Mouse (Mus musculus) hindbrain, embryonic 15.5 days (tissue): Measurements from ENCODE around the gene Dap. TPM values are rescaled to one million over a fixed set of nuclear protein-coding genes. Genes with fewer than 3 reads are reported as not detected.

Experiments
- ATAC-seq: fragments of 200-750 bp; cut with Nextera tagmentation; 2 replicates; pipeline ENCODE4 v1.8.0; 2017; ENCODE audit warnings: low read depth, moderate number of reproducible peaks, moderate TSS enrichment; ENCODE audit not compliant: low FRiP score
- H3K27ac ChIP-seq: fragments of 300-500 bp; sonication (generic); replicated peaks from 2 replicates; pipeline ENCODE4 v1.5.1; 2015; ENCODE audit warnings: mild to moderate bottlenecking, inconsistent platforms
- H3K27me3 ChIP-seq: fragments of 300-500 bp; sonication (generic); 2 replicates; pipeline ENCODE4 v1.6.1; 2015; ENCODE audit warnings: control low read depth, inconsistent platforms
- H3K36me3 ChIP-seq: fragments of 300-500 bp; sonication (generic); 2 replicates; pipeline ENCODE4 v1.6.1; 2015; ENCODE audit warnings: control low read depth, inconsistent platforms
- H3K4me1 ChIP-seq: fragments of 300-500 bp; sonication (generic); replicated peaks from 2 replicates; pipeline ENCODE4 v1.6.1; 2015; ENCODE audit warnings: control low read depth, inconsistent platforms
- H3K4me2 ChIP-seq: fragments of 300-500 bp; sonication (generic); 2 replicates; pipeline ENCODE4 v1.6.1; 2015; ENCODE audit warnings: moderate library complexity, mild to moderate bottlenecking, inconsistent platforms
- H3K4me3 ChIP-seq: fragments of 300-500 bp; sonication (generic); 2 replicates; pipeline ENCODE4 v1.5.1; 2015; ENCODE audit warnings: mild to moderate bottlenecking, inconsistent platforms
- H3K9ac ChIP-seq: fragments of 300-500 bp; sonication (generic); 2 replicates; pipeline ENCODE4 v1.6.1; 2015; ENCODE audit warnings: inconsistent platforms
- H3K9me3 ChIP-seq: fragments of 300-500 bp; sonication (generic); 2 replicates; pipeline ENCODE4 v1.6.1; 2016; ENCODE audit warnings: control low read depth, inconsistent platforms
- WGBS: fragments of 180-500 bp; shearing (Covaris S2); methylation state at CpG from one replicate; pipeline ENCODE4 v1.1.7; 2015; 5-methylcytosine and 5-hydroxymethylcytosine counted together
- polyA plus RNA-seq: library from polyadenylated mRNA; unstranded; fragments of >200 nt; fragmentation: Nextera tagmentation; extraction: Ambion mirVana; gene quantifications from 2 replicates; pipeline ENCODE4 v1.2.1, GENCODE M21; 2015

Gene Dap
- polyA plus RNA-seq, 1 experiment from 2014 or later, result 30.4 TPM

DNA sequence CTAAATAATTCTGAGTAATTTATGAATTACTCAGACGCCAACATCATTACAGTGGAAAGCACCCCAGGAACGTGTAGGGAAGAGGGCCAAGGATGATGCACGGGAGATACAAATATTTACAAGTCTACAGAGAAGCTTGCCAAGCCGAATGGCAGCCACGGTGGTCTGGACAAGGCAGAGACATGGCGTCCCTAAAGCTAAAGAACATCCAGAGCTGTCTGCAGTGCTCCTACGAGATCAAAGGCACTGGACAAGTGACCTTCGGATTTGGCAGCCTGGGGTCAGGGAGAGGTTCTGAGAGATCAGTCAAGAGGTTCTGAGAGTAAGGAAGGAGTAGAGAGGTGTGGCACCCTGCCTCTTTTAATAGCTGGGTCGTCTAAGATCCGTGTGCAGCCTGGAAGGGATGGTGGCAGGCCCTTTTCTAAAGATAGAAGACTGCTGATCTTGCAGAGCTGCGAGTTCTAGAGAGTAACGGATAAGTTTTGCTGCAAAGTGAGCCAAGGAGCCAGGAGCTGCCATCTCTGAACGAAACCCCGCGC, 449 bp upstream of the Dap start:
- H3K27me3 ChIP-seq, result no peaks in the 10 kb centered on the region
- peak overlapping the region; percentile 84 for H3K27ac ChIP-seq
- no peaks in the 10 kb centered on the region for H3K36me3 ChIP-seq
- 42% methylated on average over 15 of the region's 15 CpGs for WGBS
- peak overlapping the region; percentile 69 for H3K4me2 ChIP-seq
- no peaks in the 10 kb centered on the region for H3K9me3 ChIP-seq
- H3K4me3 ChIP-seq, result peak overlapping the region; percentile 68
- H3K9ac ChIP-seq, result peak overlapping the region; percentile 72
- peaks cover 14% of the 10 kb centered on the region for H3K4me1 ChIP-seq
- ATAC-seq, result peak; percentile 54

- ATAC-seq, result no peak
- no peaks in the 10 kb centered on the region for H3K9me3 ChIP-seq
- H3K27me3 ChIP-seq, result no peaks in the 10 kb centered on the region
- WGBS, result 36% methylated on average over 13 of the region's 13 CpGs
- H3K4me2 ChIP-seq, result peak overlapping the region; percentile 69
- H3K27ac ChIP-seq, result peak overlapping the region; percentile 84
- H3K4me3 ChIP-seq, result peak overlapping the region; percentile 68
- peaks cover 14% of the 10 kb centered on the region for H3K4me1 ChIP-seq
- H3K36me3 ChIP-seq, result no peaks in the 10 kb centered on the region
- peak overlapping the region; percentile 72 for H3K9ac ChIP-seq
Observed at GRCm38 (mm10) chr15:31224806-31225642, 910 bp downstream of the Dap start.

GRCm38 (mm10) chr15:31225643-31226325, 1.7 kb downstream of the Dap start:
- H3K27me3 ChIP-seq, result no peaks in the 10 kb centered on the region
- WGBS, result 81% methylated on average over 4 of the region's 4 CpGs
- H3K4me1 ChIP-seq, result peaks cover 14% of the 10 kb centered on the region
- no peak overlapping the region for H3K9ac ChIP-seq
- H3K36me3 ChIP-seq, result no peaks in the 10 kb centered on the region
- no peaks in the 10 kb centered on the region for H3K9me3 ChIP-seq
- peak overlapping the region; percentile 68 for H3K4me3 ChIP-seq
- H3K27ac ChIP-seq, result peak overlapping the region; percentile 84; the same call in 1 of the 2 replicates
- H3K4me2 ChIP-seq, result peak overlapping the region; percentile 69
- ATAC-seq, result no peak

DNA sequence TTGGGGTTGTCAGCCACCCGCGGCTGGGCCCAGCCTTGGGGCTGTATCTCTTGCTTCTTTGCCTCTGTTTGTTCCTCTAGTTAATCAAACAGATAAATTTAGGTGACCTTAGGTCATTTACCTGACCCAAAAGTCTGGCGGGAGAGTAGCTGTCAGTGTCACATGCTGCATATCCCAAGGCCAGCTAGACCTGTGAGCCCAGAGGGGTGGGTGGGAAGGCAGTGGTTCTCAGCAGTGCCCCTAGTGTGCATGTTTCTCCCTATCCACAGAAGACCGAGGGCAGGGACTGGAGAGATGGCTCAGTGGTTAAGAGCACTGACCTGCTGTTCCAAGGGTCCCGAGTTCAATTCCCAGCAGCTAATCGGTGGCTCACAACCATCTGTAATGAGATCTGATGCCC, 2.4 kb downstream of the Dap start:
- H3K4me2 ChIP-seq, result peak overlapping the region; percentile 1; the same call in 1 of the 2 replicates
- H3K9ac ChIP-seq, result no peak overlapping the region
- H3K27ac ChIP-seq, result no peak overlapping the region
- H3K36me3 ChIP-seq, result no peaks in the 10 kb centered on the region
- peaks cover 14% of the 10 kb centered on the region for H3K4me1 ChIP-seq
- WGBS, result 88% methylated on average over 6 of the region's 6 CpGs
- no peaks in the 10 kb centered on the region for H3K27me3 ChIP-seq
- H3K9me3 ChIP-seq, result no peaks in the 10 kb centered on the region
- ATAC-seq, result no peak
- H3K4me3 ChIP-seq, result no peak overlapping the region

GRCm38 (mm10) chr15:31227793-31228192, 3.7 kb downstream of the Dap start:
- WGBS, result 91% methylated on average over 8 of the region's 8 CpGs
- Histone ChIP-seq H3K9ac (no peak overlapping the region), H3K27me3 (no peaks in the 10 kb centered on the region)

DNA sequence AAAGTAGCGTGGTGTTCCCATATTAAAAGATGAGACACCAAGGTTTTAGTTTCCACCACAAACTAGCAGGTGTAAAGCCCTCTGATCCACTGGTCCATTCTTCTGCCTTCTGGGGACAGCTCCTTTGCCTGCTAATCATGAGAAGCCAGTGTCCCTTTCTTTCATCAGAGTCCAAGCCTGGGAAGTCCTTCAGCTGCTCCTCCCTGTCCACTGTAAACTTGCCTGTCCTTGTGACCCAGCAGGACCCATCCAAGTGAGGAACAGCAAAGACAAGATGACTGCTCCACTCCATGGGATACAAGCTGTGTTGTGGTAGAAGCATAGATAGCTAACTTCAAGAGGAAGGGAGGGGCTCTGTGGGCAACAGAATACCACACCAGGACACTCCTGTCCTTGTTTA, 8.9 kb downstream of the Dap start:
- 97% methylated on average over 1 of the region's 1 CpGs for WGBS
- Histone ChIP-seq H3K9me3 (no peaks in the 10 kb centered on the region), H3K27me3 (no peaks in the 10 kb centered on the region), H3K27ac (no peak overlapping the region), H3K4me1 (no peaks in the 10 kb centered on the region), H3K4me2 (no peak overlapping the region), H3K36me3 (no peaks in the 10 kb centered on the region), H3K9ac (no peak overlapping the region), H3K4me3 (no peak overlapping the region)
- ATAC-seq, result no peak

More at GRCm38 (mm10) chr15:31227793-31228192, 3.7 kb downstream of the Dap start:
- H3K9me3 ChIP-seq, result no peaks in the 10 kb centered on the region
- no peak overlapping the region for H3K4me3 ChIP-seq
- H3K4me1 ChIP-seq, result peaks cover 14% of the 10 kb centered on the region
- H3K36me3 ChIP-seq, result no peaks in the 10 kb centered on the region
- no peak overlapping the region for H3K4me2 ChIP-seq
- no peak overlapping the region for H3K27ac ChIP-seq
- no peak for ATAC-seq

DNA sequence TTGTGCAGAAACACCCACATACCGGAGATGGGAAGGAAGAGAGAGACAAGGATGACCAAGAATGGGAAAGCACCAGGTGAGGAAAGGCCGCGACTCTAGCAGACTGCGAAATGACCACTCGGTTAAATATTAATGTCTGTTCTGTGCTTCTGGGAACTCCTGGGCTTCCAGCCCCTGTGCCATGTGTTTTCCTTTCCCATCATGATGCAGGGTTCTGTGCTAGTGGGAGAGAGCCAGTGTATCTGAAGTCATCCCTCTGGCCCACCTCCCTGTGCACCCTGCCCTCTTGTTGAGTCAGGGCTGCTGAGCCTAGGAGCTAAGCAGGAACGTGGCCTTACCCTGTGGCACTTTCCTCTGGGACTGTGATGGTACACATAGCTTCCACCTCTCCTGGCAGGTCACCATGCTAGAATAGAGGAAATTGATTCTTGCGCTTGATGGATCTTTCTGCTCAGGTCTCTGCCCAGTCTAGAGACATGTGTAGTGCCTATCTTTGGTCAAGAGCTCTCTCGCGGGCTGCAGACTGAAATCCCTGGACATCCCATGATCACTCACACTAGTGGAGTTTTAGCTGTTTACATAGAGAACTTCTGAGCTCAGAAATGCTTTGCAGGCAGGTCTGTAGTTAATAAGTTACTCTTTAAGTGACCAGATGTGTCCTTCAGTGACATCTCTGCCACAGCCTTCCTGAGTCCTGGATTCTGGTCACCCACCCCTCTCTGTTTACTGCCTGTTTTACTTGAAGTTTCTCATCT, 11.9 kb downstream of the Dap start:
- Histone ChIP-seq H3K27me3 (no peaks in the 10 kb centered on the region), H3K36me3 (no peaks in the 10 kb centered on the region), H3K4me2 (no peak overlapping the region), H3K9me3 (no peaks in the 10 kb centered on the region), H3K27ac (no peak overlapping the region), H3K4me1 (no peaks in the 10 kb centered on the region), H3K9ac (no peak overlapping the region), H3K4me3 (no peak overlapping the region)
- 90% methylated on average over 9 of the region's 9 CpGs for WGBS
- ATAC-seq, result no peak

GRCm38 (mm10) chr15:31236549-31236907, 12.4 kb downstream of the Dap start:
- Histone ChIP-seq H3K27me3 (no peaks in the 10 kb centered on the region), H3K4me1 (no peaks in the 10 kb centered on the region), H3K4me3 (no peak overlapping the region), H3K4me2 (no peak overlapping the region), H3K9me3 (no peaks in the 10 kb centered on the region), H3K27ac (no peak overlapping the region), H3K9ac (no peak overlapping the region), H3K36me3 (no peaks in the 10 kb centered on the region)
- WGBS, result 94% methylated on average over 9 of the region's 9 CpGs
- ATAC-seq, result no peak

DNA sequence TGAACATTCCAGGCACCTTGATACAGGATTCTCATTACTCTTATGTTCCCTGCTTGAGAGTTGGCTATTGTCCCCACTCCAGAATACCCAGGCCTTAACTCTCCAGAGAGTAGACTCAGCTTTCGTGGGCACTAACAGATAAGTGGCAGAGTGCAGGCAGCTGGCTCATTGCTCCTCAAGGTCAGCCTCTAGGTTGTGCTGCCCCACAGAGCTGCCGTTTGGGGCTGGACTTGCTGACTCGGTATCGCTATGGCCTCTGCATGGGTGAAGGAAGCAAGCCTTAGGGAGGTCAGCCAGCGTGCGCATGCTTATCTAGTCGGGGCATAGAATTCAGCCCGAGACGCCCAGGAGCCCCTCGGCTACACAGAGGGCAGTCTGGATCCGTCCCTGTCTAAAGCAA, 13.3 kb downstream of the Dap start:
- ATAC-seq, result no peak
- no peak overlapping the region for H3K4me2 ChIP-seq
- H3K4me1 ChIP-seq, result no peaks in the 10 kb centered on the region
- H3K27ac ChIP-seq, result no peak overlapping the region
- H3K36me3 ChIP-seq, result peaks cover 3% of the 10 kb centered on the region; the same call in 1 of the 2 replicates
- H3K9me3 ChIP-seq, result no peaks in the 10 kb centered on the region
- H3K4me3 ChIP-seq, result no peak overlapping the region
- no peak overlapping the region for H3K9ac ChIP-seq
- 84% methylated on average over 11 of the region's 11 CpGs for WGBS
- no peaks in the 10 kb centered on the region for H3K27me3 ChIP-seq

DNA sequence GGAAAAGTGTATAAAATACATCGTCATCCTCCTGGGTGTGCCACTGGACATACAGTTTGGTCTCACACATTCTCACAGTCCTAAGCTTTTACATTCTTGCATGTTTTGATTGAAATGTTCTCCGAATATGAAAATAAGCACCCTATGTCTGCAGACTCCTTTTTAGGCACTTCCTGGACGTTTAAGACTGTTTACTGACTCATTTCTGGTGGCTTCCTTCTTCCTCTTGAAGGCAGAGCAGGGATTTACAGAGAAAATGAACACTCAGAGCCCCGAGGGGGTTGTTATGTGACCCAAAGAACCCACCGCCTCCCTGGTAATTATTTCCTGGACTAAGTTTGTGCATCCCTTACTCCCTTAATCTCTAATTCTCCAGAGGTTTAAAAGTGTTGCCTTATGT, 13.8 kb downstream of the Dap start:
- H3K27me3 ChIP-seq, result no peaks in the 10 kb centered on the region
- 77% methylated on average over 5 of the region's 5 CpGs for WGBS
- no peak for ATAC-seq
- H3K4me1 ChIP-seq, result no peaks in the 10 kb centered on the region
- H3K9me3 ChIP-seq, result no peaks in the 10 kb centered on the region
- no peak overlapping the region for H3K4me2 ChIP-seq
- no peak overlapping the region for H3K4me3 ChIP-seq
- peaks cover 3% of the 10 kb centered on the region; the same call in 1 of the 2 replicates for H3K36me3 ChIP-seq
- no peak overlapping the region for H3K9ac ChIP-seq
- H3K27ac ChIP-seq, result no peak overlapping the region

- H3K4me3 ChIP-seq, result no peak overlapping the region
- H3K4me1 ChIP-seq, result no peaks in the 10 kb centered on the region
- H3K27me3 ChIP-seq, result no peaks in the 10 kb centered on the region
- H3K9me3 ChIP-seq, result no peaks in the 10 kb centered on the region
- ATAC-seq, result no peak
- WGBS, result 84% methylated on average over 11 of the region's 11 CpGs
- H3K27ac ChIP-seq, result no peak overlapping the region
- no peak overlapping the region for H3K9ac ChIP-seq
- no peak overlapping the region for H3K4me2 ChIP-seq
- peaks cover 3% of the 10 kb centered on the region; the same call in 1 of the 2 replicates for H3K36me3 ChIP-seq
Observed at GRCm38 (mm10) chr15:31238611-31239010, 14.5 kb downstream of the Dap start.
